Mouse (Mus musculus) heart, postnatal 4 days (tissue): ENCODE results near the gene Grin2a. TPM values are rescaled to one million over a fixed set of nuclear protein-coding genes. Genes with fewer than 3 reads are reported as not detected.

ENCODE experiments used
- DNase-seq: peaks from one replicate; pipeline ENCODE4 v3.0.0; 2021
- total RNA-seq, 2 experiments: library from RNA; stranded (reverse); gene quantifications; 2 replicates each; pipeline ENCODE4 v1.2.3; 2021

Gene Grin2a
- total RNA-seq, 2 experiments from 2014 or later: 0.54 to 0.62 TPM

DNA sequence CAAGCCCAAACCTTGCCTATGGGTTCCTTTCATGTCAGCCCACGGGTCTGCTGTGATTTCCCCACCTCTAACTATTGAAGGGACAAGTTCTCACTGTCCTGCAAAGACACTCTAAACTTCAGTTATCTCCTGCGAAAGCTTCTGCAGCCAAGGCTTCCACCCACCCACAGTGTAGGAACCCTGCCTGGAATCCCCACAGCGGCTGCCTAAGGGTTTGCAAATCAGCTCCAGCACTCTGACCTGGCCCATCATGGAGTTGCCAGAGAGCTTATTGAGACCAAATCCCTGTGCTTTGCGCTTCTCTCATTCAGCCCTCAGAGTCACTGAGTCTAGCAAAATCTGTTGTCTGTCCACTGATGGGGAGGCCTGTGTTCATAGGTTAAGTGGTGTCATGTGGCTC, 130.3 kb downstream of the Grin2a start:
- no peak for DNase-seq

DNA sequence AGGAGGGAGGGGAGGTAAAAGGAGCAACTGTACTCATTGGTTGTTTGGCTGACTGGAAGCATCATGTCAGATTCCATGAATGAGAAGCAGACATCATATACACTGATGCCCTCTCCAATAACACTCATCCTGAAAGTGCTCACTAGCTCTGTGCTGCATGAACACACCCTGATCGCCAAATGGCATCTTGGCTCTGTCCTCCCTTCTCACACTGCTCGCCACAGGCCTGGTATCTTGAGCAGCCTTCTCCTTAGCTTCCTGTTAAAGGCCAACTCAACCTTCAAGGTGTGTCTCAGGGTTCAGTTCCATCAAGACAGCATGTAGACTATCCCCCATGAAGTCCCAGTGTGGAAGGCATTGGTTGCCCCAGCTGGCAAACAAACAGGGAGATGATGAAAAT, 137.6 kb downstream of the Grin2a start:
- no peak for DNase-seq

DNA sequence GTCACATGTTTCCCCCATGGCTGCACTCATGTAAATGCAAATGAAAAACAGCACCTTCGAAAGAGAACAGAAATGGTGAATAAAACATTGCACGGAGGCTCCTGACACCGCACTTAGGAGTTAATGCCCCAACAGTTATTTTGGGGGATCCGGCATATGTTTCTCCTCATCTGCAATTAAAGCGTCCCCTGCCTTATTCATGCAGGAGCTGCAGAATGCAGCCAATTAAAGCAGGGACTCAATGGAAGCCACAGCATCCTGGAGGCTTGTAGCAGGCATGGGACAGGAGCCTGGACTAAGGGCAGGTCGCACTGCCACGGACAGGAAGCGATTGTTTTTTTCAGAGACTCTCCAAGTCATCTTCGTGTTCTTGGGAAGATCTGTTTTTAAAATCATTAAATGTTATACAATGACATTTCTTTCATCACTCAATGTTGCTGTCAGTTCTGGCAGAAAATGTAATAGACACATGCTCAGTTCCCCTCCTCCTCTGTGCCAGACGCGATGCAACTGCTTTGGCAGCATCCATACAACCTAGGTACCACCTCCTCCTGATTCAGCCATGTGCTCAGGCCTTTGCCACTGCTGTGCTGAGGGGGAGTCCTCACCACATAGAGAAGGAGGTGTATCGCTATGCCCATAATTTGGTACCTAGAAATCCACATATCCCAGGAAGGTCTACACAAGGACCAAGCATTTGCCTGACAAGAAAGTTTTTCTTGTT, 143.9 kb downstream of the Grin2a start:
- DNase-seq: no peak

GRCm38 (mm10) chr16:9841496-9841895, 153.9 kb downstream of the Grin2a start:
- no peak for DNase-seq

GRCm38 (mm10) chr16:9836542-9836941, 158.8 kb downstream of the Grin2a start:
- DNase-seq: peak; percentile 16

DNA sequence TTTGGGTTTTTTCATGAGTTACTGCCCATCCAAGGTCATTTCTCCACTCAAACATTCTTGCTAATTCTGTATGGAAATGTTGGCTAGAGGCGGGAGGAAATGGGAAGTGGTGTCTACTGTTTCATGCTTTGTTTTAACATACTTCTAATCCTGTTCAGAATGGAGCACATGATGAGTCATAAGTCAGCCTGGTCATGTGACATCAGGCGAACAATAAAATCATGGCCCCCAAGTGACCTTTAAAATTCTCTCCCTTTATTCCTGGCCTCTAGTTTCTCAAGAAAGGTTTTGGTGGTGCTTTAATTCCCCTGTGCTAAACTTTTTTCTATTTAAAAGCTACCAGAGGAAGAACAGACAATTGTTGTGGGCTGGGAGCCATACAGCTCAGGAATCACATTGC, 161.1 kb downstream of the Grin2a start:
- DNase-seq: no peak

- DNase-seq: no peak
Measured at GRCm38 (mm10) chr16:9825110-9825483, 170.3 kb downstream of the Grin2a start.

- DNase-seq: no peak
Measured at GRCm38 (mm10) chr16:9824436-9825109, 170.8 kb downstream of the Grin2a start.

DNA sequence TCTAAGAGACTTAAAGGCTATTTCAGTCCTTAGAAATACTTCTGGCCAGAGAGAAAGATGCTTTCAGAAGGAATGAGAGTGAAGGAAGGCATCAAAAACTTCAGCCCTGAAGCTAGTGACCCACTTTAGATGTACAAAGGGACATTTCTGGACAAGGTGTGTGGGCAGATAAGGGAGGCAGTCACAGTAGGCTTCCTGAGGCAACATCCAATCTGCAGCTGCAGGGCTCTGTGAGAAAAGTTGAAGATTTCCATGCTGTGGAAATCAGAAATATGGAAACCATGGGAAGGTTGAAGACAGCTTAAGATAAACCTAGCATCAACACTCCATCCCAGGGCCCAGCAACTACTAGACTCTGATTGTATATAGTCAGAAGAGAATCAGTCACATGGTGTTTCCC, 171.7 kb downstream of the Grin2a start:
- no peak for DNase-seq

DNA sequence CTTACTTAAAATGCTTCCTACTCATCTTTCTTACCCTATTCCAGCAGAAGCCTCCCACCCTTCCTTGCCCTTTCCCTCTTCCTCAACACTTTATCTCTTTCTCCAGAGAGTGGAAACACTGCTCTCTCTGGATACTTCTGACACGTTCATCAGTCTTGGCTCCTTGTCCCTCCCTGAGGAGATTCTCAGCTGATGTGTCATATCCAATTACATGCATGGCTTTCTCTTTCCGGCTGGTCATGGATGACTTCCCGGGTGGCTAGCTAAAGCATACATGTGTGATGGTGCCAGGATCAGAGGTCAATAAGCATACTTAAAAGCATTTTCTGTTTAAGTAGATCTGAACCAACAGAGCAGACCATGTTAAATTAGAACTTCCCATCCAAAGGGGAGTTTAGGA, 175.9 kb downstream of the Grin2a start:
- no peak for DNase-seq

DNA sequence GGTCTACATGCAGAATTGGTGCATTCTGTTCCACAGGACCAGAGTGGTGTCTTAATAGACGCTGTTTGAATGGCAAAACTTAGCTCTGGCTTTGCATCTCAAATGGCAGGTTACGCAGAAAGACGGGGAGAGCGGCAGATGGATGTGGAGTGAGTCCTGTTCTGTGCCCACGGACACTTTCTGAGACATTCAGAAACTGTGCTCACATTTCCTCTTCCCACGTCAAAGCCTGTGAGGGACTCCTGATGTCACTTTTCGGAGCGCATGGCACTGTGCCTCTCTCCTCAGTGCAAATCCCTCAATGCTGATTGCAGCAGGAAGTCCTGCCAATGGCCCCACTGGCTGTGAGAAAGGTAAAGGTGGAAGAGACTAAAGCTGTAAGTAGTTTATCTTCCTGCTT, 194.0 kb downstream of the Grin2a start:
- DNase-seq: no peak

DNA sequence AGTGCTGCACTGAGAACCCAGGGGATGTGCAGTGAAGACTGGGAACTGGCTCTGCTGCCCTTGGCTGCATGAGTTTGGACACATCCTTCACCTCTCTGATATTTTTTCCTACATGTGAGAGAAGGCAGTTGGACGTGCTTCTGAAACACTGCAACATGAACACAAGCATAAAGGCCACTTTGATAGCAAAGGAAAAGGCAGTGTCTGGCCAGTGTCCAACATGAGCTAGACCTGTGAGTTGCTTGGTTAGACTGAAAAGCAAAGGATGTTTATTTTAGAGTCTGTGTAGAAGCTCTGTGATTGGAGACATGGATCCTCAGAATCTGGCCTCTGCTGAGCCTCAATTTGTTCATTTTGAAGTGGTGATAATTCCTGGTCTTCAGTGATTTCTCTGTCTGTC, 195.1 kb downstream of the Grin2a start:
- DNase-seq: no peak

GRCm38 (mm10) chr16:9792976-9793375, 202.4 kb downstream of the Grin2a start:
- no peak for DNase-seq

DNA sequence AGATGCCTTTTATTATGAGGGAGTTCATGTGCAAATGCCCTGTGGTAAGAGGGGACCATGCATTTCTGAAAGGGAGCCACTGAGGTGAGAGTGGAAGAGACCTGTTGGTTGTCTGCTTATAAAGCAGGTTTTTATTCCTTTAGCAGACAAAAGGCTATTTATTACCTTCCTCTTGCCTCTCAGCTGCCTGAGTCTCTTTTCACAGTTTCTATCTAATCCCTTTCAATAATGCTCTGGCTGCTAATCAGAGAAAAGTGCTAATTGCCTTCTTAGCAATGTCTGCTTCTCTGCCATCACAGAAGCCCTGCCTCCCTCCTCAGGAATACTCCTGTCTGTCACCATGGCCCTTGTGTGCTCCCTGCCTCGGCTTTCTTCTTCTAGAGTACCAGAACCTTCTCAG, 209.1 kb downstream of the Grin2a start:
- DNase-seq: no peak

DNA sequence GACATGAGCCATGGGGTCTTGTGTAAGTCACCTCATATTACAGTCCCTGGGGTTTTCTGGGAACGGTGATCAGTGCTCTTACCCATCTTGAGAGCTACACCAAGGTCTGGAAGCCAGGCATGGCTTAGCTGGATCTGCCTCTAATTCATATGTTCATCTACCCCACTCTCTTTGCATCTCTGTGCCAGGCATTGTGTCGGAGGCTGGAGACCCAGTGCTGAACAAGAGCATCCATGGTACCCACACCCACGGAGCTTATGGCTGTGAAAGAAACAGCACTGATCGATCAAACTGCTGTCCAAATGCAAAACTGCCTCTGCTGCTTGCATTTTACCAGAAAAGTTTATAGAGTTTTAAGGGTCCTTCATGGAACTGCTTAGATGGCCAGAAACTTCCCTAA, 209.5 kb downstream of the Grin2a start:
- DNase-seq: no peak

GRCm38 (mm10) chr16:9768981-9769380, 226.4 kb downstream of the Grin2a start:
- DNase-seq: no peak

GRCm38 (mm10) chr16:9768356-9768755, 227.0 kb downstream of the Grin2a start:
- DNase-seq: peak; percentile 25

- no peak for DNase-seq
Measured at GRCm38 (mm10) chr16:9767946-9768345, 227.4 kb downstream of the Grin2a start.

GRCm38 (mm10) chr16:9764086-9764485, 231.3 kb downstream of the Grin2a start:
- DNase-seq: no peak

DNA sequence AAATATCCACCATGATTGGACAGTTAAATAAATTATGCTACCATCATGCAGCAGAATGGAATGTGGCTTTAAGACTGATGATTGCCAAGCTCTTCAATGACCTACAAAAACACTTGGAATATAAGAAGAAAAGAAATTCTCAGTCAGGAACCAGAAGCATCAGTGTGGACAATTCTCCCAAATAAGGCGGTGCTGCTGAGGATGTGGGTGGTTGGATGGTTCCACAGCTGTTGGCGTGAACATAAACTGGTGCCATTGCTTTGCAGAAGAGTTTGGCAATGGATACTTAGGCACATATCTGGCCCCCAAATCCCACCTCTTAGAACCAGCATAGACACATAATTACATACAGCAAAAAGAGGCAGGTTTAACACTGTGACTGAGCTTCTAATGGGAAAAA, 235.0 kb downstream of the Grin2a start:
- DNase-seq: no peak

GRCm38 (mm10) chr16:9756849-9757248, 238.5 kb downstream of the Grin2a start:
- no peak for DNase-seq

DNA sequence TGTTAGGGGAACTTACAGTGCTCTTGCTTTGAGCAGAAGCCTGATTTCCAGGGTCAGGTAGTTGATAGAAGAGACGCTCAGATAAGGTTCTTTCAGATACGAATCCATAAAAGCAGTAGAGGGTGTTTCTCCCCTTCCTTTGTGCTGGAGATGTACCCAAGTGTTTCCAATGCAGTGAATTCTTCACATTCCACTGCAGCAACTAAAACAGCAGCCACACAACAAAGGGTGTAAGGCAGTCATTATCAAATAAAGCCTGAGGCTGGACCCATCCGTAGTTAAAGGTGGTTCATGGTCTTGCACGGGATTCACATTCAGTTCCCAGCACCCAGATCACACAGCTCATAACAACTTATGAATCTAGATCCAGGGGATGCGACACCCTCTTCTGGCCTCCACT, 241.3 kb downstream of the Grin2a start:
- DNase-seq: no peak

DNA sequence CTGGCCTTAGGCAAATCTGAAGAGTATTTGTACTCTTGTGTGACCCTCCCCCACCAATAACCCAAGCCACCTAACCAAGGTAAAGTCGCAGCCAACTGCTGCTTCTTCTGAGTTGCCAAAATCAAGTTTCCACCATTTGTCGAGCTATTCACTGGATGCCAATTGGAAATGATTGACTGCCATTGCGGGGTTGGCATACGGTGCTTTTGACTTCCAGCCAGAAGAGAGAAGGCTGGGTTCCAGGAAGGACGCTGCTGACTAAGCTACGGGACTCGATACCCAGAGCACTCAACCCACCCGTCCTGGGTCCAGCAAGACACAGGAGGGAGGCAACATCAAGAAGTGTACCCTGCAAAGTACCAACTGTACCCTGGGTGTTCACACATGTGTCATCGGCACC, 242.3 kb downstream of the Grin2a start:
- DNase-seq: no peak

DNA sequence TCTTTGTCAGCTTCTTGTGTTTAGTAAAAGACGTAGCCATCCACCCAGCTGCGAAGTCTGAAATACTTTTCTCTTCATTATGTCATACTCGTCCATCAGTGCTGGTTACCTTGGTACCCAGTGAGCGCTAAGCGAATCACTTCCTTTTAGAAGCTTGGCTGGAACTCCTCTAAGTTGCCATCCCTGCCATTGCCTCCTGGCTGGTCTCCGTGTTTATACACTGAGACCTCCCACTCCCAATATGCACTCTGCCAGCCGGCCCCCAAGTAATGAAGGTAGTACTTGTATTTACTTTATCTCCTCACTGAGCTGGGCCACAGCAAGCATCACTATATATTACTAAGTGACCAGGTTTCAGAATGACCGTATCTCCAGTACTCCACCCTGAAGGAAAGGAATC, 242.8 kb downstream of the Grin2a start:
- DNase-seq: no peak
